Mouse (Mus musculus) right cerebral cortex, postnatal 4 days (tissue): ENCODE data around the gene Rhou.
"Not testable (repeated sequence)": the region's sequence is repeated elsewhere in the genome, so short reads cannot be mapped to it uniquely, and the experiment has no call there.

Experiments used
- DNase-seq: peaks from one replicate; pipeline ENCODE4 v3.0.0-alpha.2; 2022

Rhou gene

DNA sequence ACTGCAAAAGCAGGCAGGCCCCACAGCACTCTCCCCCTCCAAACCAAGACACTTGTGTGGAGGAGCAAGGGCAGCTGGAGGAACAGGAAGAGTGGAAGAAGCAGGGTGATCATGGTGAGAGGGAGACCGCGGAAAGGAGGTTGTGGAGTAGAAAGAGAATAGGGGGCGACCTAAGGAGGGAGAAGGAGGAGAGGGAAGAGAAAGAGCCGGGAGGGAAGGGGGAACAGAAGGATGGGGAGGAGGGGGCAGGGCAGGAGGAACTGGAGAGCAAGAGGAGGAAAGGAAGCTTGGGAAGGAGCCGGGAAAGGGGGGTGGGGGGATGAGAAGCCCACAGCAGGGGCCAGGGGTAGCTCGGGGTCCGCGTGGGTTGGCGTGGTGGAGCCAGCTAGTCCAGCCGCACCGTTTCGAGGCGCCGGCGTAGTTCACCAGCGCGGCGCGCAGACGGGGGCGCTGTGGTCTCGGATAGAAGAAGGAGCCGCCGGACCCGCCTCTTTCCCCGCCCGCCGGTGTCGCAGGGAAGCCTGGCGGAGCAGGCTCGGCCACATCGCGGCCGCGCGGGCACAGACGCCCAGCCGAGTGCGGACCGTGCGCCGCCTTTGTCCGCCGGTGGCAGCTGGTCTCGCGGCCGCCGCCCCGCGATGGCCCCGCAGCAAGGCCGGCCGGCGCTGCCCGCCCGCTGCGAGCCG lies at the start of gene Rhou:
Gene Rhou, plus strand, starts transcription at position 622 of the 686 bp plus-strand sequence.
- peak; percentile 97 for DNase-seq

DNA sequence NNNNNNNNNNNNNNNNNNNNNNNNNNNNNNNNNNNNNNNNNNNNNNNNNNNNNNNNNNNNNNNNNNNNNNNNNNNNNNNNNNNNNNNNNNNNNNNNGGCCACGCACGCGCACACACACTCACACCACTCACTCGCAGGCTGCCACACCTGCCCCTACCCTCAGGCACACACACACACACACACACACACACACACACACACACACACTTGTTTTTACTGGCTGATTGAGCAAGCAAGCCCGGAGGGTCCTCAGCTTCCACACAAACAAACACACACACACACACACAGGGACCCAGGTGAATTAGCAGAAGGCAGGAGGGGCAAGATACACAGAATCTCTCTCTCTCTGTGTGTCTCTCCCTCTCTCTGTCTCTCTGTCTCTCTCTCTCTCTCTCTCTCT lies 41.1 kb upstream of the Rhou start:
- not testable (repeated sequence) for DNase-seq

DNA sequence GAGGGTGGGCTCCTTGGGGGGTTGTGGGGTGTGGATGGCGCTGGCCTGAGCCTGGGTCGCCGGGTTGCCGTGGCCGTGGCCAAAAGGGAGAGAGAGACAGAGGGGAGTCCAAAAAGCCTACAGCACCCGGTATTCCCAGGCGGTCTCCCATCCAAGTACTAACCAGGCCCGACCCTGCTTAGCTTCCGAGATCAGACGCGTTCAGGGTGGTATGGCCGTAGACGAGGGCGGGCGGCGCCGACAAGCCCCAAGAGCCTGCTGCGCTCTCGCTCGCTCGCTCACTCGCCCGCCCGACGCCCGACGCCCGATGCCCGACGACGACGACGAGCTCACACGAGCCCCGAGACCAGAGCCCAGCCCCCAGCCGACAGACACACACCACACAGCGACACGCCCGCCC lies 30.2 kb upstream of the Rhou start:
- not testable (repeated sequence) for DNase-seq

DNA sequence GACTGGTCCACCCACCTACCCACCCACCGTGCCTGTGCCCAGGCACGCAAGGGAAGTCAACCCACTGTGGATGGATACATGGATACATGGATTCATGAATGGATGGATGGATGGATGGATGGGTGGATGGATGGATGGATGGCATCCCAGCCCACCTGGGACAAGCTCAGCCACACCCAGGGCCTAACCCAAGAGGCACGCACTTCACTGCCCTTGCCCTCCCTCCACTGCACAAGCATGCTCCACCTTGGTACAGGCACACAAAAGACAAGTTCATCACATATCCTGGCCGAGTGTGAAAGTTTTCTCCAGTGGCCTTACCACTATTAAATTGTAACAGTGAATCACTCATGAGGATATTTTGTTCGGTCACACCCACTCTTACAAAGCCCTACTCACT lies 29.5 kb upstream of the Rhou start:
- DNase-seq, result no peak

DNA sequence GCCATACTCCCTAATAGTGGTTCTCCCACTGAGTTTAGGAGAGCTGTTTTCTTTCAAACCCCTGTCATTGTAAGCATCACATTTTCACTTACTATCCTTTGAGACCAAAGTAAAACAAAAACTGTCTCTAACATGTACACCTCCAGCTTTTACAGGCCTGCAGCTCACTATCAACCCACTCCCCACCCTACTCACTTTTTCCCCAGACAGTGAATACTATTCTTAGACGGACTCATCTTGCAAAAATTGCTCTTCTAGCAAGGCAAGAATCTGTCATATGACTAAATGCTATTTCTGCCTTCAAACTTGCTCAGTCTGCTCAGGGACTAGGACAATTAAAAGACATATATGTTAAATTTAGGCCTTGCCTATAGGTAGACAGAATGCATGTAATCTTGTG lies 29.0 kb upstream of the Rhou start:
- no peak for DNase-seq

DNA sequence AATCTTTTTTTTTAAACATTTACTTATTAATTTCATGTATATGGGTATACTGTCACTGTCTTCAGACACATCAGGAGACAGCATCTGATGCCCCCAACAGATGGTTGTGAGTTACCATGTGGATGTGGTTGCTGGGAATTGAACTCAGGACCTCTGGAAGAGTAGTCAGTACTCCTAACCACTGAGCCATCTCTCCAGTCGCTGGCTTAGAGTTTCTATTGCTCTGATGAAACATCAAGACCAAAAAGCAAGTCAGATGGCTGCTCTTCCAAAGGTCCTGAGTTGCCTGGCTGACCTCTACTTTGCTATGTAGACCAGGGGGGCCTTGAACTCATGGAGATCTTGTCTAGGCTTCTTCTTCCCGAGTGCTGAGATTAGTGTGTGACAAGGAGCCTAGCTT lies 28.0 kb upstream of the Rhou start:
- DNase-seq, result no peak

DNA sequence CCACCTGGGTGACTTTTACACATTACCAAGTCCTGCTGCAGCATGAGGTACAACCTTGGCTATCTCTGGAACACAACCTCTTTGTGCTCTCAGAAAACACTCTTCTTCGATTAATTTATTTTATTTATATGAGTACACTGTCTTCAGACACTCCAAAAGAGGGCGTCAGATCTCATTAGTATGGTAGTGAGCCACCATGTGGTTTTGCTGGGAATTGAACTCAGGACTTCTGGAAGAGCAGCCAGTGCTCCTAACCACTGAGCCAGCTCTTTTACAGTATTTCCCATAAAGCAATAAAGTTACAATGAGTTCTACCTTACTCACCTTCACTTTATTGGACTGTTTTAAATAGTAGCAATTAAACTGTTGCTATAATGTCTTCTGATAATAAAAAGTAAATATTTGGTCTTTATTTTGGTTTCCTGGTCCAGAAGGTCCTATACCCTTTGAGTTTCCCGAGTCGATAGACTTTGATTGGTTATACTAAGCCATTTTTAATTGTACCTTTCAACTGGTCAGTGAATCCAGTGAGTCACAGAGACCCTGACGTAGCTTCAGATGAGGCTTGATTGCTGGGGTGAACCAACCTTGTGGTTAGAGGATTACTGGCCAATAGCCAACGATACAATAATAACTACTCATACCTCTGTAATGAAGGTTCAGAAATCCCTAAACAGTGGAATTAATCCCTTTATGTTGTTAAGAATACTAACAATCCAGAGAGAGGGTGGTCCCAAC lies 26.1 kb upstream of the Rhou start:
- no peak for DNase-seq

DNA sequence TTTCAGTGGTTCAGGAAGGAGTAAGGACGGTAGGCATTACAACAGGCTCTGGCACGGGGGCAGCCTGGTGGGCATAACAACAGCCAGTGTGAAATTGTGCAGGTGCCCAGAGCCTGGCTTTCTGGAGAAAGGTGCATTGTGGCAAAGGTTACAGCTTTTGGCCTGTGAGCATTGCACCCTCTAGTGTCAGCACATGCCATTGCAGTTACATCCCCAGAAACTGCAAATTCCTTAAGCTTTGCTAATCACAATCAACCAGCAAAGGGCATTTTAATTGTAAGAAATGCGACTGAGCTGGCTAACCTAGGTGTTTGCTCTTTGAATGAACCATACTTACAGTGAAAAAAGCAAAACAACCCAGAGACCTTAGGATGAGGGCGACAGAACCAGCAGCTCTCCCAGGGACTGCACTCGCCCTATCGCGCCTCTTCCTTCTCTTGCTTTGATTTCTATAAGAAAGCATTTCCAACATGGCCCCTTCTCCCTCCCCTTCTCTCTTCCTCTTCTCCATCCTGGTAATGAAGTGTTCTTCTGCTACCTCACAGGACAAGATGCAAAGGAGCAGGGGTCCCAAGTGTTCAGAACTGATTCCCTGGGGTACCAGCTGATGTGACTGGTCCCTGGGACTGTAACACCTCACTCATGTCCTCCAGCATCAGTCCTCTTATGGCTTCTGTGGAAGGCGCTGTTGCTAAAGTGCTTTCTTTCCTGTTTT lies 25.3 kb upstream of the Rhou start:
- peak; percentile 24 for DNase-seq

DNA sequence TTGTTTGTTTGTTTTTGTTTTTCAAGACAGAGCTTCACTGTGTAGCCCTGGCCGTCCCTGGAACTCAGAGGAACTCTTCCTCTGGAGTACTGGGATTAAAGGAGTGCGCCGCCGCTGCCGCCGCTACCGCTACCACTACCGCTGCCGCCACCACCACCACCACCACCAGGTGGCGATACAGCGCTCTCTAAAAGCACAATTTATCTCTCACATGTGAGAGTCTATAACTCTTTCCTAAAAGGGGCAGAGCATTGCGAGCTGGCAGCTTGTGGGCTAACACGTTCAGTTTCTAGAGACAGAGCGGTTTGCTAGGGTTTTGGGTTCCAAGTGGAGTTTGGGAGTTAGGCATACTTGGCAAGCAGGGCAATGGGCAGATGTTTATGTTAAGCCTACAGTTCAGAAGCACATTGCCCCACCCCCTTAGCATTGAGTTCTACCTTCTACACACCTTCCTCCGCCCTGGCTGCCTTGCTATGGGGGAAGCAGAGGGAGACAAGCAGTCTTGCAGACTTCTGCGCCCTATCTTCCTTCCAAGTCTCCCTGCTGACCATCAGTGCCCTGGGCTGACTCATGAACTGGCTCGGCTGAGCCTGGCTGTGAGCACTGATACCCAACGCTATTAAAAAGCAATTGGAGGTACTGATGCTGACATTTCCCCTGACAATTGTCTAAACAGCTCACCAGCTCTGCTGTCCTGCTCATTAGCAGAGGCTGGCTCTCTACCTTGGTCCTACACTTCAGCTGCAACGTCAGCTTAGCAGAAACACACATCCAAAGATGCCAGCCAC lies 24.6 kb upstream of the Rhou start:
- peak; percentile 90 for DNase-seq

DNA sequence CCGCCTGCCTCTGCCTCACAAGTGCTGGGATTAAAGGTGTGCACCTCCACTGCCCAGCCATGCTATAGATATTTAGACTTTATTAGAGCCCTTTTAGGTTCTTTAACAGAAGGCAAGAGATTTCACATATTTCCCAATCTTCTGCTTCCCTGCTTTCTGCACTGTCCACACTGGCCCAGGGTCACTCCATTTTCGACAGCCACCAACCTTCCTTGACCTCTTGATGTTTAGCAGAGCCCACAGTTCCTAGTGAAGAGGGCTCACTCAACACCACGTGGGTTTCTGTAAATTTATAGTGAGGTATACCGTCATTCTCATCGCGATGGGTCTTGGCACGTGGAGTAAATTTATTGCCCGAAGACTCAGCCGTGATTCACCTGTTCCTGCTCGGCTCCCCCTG lies 23.7 kb upstream of the Rhou start:
- no peak for DNase-seq

DNA sequence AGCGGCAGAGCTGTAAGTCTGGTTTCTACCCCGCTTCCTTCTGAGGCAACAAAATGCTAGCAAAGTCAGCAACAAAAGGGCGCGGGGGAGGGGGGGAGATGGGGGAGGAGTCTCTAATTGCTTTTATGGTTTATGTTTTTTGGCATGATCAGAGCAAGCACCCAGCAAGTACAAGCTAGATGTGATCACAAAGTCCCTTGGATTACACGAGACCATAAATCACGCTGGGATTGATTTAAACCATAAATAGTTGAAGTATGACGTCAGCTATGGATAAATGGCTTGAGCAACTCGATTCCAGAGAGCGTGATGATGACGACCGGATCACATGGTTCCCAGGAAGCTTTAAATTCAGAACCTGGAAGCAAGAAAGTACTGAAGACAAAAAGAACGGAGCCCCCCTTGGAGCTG lies 22.9 kb upstream of the Rhou start:
- DNase-seq, result no peak

DNA sequence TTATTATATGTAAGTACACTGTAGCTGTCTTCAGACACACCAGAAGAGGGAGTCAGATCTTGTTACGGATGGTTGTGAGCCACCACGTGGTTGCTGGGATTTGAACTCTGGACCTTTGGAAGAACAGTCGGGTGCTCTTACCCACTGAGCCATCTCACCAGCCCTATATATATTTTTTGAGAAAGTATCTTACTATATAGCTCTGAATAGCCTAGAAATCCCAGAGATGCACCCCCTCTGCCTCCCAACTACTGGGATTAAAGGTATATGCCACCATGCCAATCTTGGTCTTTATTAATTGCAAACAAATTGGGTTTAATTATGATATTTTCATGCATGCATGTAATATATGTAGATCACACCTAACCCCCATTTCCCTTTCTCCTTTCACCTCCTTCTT lies 22.0 kb upstream of the Rhou start:
- DNase-seq, result not testable (repeated sequence)

DNA sequence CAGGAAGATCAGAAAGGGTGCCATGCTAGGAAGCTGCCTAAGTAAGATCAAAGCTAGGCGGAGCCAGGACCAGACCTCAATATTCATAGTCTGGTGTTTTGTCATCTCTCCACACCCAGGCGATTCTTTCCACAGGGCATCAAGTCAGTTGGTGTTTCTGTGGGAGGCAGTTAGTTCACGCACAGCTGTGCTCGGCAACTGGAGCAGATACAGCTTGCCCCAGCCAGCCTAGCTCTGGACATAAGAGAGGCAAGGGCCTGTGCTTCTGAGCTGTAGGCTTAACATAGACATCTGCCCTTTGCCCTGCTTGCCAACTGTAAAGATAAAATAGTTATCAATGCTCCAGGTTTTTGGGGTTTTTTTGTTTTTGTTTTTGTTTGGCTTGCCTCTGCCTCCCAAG lies 21.5 kb upstream of the Rhou start:
- no peak for DNase-seq

DNA sequence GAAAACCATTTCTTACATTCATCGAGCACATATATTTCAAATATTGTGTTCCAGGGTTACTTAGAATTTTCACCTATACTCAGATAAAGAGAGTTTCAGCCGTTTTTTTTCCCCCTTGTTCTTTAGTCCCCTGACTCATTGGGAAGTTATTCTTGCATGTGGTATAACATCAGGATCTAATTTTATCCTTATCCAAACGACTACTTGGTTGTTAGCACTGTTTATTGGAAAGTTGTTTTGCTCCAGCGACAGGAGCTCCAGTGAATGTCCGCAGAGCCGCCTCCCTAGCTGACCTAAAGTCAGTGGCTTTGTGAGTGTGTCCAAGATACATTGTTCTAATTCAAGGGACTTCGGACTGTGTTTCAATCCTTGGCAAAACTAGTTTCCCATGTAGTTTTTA lies 19.9 kb upstream of the Rhou start:
- no peak for DNase-seq

DNA sequence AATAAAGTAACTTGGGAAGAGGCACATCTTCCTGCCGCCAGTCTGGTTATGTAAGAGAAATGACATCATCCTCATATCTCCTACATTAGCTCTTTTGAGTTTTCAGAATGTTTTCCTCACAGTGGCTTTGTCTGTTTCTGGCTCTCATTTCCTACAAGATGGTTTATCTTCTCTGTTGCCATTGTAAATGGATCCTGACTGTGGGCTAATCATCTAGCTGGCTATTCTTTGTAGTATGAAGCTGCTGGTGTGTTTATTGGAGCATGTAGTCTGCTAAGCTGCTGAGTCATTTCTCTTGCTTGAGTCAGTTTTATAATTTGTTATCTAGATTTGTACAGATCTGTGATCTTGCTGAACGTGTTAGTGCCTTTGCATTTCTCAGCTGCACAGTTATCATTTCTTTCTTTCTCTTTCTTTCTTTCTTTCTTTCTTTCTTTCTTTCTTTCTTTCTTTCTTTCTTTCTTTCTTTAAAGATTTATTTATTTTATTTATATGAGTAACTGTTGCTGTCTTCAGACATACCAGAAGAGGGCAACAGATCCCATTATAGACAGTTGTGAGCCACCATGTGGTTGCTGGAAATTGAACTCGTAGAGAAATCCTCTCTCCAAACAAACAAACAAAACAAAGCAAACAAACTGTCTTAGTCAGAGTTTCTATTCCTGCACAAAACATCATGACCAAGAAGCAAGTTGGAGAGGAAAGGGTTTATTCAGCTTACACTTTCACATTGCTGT lies 19.2 kb upstream of the Rhou start:
- no peak for DNase-seq

DNA sequence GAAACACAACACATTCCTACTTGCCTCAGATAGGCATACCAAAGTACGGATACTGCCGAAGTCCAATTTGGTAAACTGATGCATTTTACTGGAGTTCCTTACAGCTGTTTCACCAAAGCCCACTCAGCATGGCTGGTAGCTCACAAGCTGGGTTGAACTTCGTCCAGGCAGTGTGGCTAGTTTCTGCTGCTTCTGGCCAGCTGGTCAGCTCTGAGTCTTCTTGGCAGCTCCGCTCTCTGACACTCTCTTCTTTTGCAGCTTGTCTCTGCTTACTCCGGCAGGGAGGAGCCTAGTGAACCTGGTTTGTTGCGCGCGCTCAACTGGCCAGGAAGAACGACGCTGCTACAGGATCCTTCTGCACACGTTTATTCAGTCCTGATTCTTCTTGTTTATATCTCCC lies 18.1 kb upstream of the Rhou start:
- no peak for DNase-seq

DNA sequence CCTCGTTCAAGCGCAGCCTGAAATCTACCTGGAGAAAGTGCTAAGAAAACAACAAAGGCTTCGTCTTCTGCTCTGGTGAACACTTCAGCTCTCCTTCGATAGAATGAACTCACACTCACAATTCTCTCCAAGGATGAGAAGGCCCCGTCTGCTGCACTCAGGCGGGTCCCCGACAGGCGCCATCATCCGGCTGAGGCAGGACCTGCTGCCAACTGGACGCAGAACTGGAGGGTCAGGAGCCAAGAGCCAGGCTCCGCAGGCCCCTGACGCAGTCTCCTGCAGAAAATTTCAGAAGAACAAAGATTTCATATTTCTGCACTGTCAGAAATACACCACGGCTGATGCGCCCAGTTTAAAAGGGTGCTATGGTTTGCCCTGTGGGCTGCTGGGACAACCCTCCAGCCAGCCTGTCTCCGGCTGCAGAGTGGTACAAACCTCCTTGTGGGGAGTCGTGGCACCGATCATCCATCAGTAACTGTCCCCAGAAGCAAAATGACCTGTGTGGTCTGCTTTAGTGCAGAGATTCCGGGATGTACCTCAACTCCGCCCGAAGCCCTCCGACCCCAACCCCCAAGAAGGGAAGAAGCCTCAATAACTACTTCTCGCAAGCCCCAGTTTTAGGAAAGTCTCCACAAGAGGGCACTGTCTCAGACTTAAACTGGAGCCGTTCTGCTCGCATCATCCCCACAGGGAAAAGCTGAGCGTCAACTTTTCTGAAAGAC lies 10.2 kb upstream of the Rhou start:
- DNase-seq, result peak; percentile 64

DNA sequence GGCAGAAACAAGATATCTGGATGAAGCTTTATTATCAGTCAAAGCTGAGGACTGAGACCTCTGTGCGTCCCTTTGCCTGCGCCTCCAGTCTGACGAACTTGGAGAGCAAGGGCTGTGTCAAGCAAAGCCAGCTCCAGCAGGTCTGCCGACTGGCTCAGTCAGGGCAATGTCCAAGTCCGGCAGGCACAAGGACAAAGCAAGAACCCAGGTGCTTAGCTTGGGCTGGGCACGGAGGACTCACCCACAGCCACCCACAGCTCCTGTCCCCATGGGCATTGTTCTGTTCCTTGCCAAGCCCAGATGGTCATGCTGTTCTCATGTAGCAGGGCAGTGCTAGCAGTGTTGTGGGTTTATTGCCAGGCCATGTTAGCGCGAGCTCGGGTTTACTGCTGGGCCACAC lies 8.5 kb upstream of the Rhou start:
- no peak for DNase-seq

DNA sequence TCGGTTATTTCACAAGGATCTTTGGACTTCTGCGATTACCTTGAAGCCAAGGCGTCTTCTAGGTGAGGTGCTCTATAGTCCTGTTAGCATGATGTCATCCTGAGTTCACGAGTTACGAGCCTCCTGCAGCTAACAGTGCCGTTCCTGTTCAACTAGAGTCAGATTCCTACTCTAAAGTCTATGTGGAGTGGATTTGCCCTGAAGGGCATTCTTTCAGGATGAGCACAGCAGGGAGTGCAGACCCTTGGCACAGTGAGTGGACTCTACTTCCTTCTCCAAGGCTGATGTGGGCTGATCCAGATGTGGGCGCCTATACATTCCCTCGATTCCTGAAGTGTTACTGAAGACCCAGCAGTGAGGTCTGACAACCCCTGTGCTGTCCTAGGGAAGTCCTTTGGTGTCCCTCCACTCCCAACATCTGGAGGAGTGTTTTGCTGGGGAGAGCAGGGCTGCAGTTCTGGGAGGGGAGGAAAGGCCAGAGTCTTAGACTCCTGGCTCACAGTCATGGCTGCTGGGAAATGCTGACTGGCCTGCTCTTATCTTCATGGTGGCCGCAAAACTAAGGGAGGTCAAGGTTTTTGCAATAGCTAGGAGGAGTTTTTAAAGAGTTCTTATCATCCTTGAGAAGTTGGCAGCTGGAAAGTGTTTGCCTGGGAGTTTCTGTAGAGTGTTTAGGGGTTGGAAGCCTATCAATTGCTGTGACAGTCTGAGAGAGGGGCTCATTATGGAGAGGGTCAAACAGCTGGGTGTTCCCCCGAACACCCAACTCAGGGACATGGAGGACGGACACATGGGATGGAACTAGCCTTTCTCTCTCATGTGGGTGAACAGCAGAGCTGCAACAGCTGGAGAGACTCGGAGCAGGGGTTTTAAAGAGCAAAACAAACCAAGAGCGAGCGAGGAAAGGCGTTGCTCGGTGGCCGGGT lies 5.2 kb upstream of the Rhou start:
- no peak for DNase-seq

DNA sequence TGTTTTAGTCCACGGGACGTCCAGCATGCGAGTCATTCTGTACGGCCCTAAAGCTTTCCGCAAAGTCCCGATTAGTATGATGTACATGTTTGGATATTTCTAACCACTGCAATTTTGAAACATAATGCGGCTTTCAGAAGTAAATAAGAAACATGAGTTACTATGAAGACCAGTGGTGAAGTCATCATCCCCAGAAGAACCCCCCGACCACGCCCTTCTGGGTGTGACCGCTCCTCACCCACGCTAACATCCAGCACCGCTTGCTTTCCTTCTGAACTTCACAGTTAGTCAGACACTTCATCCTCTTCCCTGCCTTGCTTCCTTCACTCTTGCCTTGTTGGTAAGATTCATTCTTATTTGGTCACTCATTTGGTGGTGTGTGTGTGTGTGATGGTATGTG lies 4.2 kb upstream of the Rhou start:
- no peak for DNase-seq
